Mouse (Mus musculus) lung, postnatal 4 days (tissue): ENCODE data around the gene Nacc1.
A peak's percentile ranks its signal among the peaks of the same experiment; 100 is the strongest.

Experiments
- DNase-seq, 2 experiments: peaks; one replicate each; pipeline ENCODE4 v3.0.0; 2021

Nacc1 gene

GRCm38 (mm10) chr8:84661961-84662571 lies 25.6 kb downstream of the Nacc1 start:
- DNase-seq, result peak; percentile 71 to 75

GRCm38 (mm10) chr8:84661458-84661871 lies 26.2 kb downstream of the Nacc1 start:
- DNase-seq, result peak; percentile 96 to 97

- DNase-seq, result peak; percentile 81 to 83
These were observed 26.7 kb downstream of the Nacc1 start for GRCm38 (mm10) chr8:84660819-84661457.

GRCm38 (mm10) chr8:84659936-84660818 lies 27.5 kb downstream of the Nacc1 start:
- peak; percentile 80 to 86 for DNase-seq

DNA sequence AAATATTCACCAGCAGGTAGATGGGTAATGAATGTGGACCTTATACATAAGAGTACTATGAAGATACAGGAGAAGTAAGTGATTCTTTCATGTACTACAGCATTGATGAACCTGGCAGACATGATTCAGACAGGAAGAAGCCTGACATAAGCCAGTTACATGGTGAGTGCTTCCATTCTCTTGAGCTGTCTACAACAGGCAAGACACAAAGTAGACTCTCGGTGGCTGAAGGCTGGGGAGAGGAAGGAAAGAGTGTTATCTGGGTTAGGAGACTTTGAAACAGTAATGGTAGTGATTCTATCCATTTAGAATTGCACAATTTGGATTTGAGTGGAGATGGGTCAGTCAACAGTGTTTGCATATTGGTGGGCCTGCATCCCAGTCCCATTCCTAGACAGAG lies 28.7 kb downstream of the Nacc1 start:
- no peak for DNase-seq

DNA sequence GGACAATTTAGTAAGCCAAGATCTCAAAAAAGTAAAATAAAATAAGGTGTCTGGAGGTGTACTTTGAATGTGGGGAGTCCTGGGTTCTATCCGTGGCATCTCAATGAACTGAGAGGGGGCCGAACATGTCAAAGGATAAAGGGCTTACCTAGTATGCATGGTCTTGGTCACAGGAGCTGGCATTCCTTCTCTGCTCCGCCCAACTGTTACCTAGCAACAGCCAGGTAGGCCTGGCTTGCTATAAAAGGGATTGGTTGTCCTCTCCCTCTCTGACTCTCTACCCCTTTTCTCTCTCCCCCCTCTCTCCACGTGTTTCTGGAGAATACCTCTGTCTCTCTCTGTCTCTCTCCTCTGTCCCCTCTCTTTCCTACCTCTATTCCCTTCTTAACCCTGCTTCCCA lies 30.0 kb downstream of the Nacc1 start:
- peak in 1 of 2 experiments; percentile 37 for DNase-seq

DNA sequence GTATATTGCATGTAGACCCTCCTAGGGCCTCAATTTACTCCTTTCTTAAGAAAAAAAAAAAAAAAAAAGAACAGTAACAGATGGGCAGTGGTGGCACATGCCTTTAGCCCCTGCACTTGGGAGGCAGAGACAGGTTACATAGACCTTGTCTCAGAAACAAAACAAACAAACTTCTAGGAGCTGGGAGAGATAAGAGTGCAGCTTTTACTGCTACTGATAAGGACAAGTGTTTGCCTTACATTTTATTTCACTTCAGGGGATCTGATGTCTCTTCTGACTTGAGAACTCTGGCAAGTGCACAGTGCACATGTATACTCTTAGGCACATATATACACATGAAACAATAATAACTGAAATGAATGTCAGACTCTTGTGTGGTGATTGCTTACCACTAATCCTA lies 30.5 kb downstream of the Nacc1 start:
- no peak for DNase-seq

DNA sequence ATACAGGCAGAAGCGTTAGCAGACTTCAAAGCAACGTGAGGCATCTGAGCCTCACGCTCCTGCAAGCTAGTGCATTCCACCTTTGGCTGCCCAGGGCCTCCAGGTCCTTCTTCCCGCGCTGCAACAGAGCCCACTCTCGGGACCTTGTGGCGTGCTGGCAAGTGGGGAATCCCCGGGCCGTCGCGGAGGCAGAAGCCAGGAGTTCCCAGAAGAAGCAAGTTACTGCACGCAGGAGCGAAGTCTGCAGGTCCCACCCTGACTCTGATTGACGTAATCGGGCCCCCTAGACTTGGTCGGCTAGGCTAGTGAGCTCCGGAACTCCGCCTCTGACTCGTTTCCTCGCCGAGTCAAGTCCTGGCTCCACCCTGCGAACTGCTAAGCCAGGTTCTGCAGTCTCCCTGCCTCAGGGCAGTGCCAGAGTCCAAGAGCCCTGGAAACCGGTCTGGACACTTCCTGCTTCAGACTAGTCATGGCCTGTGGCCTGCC lies 31.0 kb downstream of the Nacc1 start:
- peak; percentile 91 to 95 for DNase-seq

- DNase-seq, result peak; percentile 59 to 61
These were observed 31.5 kb downstream of the Nacc1 start for GRCm38 (mm10) chr8:84656191-84656525.

- peak; percentile 64 to 83 for DNase-seq
These were observed 32.1 kb downstream of the Nacc1 start for GRCm38 (mm10) chr8:84655336-84656190.

DNA sequence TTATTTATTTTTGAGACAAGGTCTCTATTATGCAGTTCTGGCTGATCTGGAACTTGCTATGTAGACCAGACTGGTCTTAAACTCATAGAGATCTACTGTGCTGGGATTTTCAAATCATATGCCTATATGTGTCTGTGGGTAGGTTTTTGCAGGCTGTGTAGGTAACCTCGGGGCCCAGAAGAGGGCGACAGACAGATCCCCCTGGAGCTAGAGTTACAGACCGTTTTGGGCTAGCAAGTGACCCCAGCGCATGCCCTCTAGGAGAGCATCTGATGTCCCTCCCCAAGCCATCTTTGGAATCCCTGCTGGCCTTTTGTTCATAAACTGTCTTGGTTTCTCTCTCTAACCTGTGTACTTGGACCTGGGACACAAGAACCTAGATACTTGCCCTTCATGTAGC lies 33.1 kb downstream of the Nacc1 start:
- DNase-seq, result peak in 1 of 2 experiments; percentile 54

DNA sequence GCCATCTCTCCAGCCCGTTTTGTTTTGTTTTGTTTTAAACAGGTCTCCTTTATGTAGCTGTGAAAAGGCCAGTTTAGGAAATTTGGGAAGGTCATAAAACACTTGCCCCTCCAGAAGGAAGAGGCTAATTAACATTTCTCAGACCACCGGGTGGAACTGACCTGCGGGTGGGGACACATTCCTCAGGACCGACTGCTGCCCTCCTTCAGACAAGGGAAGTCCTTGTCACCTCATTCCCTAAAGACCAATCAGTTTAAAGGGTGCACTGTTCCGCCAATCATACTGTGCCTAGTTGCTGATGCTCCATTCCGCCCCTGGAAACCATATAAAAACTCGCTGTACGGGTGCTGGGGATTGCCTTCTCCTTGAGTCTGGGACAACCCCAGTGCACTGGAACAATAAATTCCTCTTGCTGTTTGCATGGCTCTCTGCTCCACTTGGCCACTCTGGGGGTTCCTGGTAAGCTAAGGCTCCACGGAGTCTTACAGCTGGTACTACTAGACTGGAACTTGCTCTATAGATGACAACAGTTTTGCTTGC lies 34.5 kb downstream of the Nacc1 start:
- no peak for DNase-seq

DNA sequence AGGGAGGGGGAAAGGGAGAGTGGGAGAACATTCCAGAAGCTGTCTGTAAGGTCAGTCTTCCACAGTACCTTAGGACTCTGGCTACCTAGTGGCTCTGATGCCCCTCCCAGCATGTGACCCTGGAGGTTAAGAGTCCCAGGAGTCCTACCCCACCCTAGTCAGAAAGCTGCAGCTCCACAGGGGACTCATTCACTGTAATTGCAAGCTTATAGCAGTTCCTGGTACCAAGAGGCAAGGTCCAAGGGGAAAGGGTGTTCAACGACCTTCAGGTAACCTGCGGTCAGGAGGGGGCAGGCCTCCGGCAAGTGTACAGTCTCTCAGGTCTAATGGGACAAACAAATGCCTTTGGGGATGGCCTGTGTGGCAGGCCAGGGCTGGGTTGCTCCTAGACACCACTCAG lies 37.4 kb downstream of the Nacc1 start:
- DNase-seq, result no peak

- no peak for DNase-seq
These were observed 40.2 kb downstream of the Nacc1 start for GRCm38 (mm10) chr8:84647461-84647901.

GRCm38 (mm10) chr8:84646800-84647199 lies 40.9 kb downstream of the Nacc1 start:
- DNase-seq, result no peak

- no peak for DNase-seq
These were observed 44.6 kb downstream of the Nacc1 start for GRCm38 (mm10) chr8:84643019-84643418.

- DNase-seq, result no peak
These were observed 45.9 kb downstream of the Nacc1 start for GRCm38 (mm10) chr8:84641578-84642361.

DNA sequence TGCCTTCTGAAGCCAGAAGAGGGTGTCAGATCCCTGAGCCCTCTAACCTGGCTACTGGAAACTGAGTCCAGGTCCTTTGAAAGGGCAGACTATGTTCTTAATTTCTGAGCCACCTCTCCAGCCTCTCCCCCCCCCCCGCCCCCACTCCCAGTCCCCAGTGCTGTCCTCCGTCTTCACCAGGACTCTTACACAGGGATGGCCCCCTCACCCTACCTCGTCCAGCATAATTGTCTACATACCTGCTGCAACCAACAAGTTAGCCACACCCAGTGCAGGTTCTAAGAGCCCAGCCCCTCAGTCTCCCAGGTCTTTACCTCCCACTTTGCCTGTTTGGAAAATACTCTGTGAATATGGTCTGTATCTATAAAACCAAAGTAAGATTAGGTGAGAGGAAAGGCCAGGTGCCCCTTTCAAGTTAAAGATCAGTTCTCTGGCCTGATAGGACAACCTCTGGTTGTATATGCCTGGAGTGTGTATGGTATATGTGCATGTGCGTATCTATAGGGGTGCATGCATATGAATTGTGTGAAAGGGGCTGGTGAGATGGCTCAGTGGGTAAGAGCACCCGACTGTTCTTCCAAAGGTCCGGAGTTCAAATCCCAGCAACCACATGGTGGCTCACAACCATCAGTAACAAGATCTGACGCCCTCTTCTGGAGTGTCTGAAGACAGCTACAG lies 46.9 kb downstream of the Nacc1 start:
- DNase-seq, result no peak

DNA sequence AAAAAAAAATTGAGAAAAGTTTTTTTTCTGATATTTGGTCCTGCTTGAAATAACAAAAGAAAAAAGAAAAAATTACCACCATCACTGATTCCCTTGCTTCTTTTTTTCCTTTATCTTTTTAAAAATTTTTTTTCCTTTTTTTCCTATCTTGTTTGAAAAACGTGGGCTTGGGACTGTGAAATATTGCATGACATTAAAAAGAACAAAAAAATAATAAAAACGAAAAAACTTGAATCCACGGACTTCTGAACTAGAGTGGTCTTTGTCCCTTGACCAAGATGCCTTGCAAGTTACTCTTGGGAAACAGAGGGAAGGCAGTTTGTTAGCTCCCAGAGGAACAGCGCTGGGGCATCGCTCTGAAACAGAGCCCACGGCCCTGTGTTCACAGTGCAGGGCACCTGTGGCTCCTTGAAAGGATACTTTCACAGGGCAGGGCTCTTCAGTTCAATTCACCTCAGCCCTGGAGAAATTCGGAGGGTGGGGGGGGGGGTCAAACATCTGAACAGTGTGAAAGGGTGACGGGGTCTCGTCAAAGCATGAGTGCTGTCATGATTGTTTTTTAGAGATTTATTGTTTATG lies 47.6 kb downstream of the Nacc1 start:
- no peak for DNase-seq
